Mouse (Mus musculus) embryonic fibroblast, embryonic 13.5 days (primary cell): ENCODE measurements around the gene Col25a1. TPM values are rescaled to one million over a fixed set of nuclear protein-coding genes. Genes with fewer than 3 reads are reported as not detected.

ENCODE experiments used
- H3K27ac ChIP-seq: 2 replicates; pipeline ENCODE4 v1.5.1; 2012; ENCODE audit warnings: low read length, control low read depth, inconsistent platforms; ENCODE audit not compliant: insufficient read depth
- H3K4me1 ChIP-seq: 2 replicates; pipeline ENCODE4 v1.6.1; 2011; ENCODE audit warnings: low read length; ENCODE audit not compliant: control insufficient read depth, insufficient read depth
- H3K4me3 ChIP-seq: 2 replicates; pipeline ENCODE4 v1.5.1; 2011; ENCODE audit warnings: mild to moderate bottlenecking, control low read depth, low read length; ENCODE audit not compliant: insufficient read depth
- CTCF ChIP-seq: IDR thresholded peaks from 2 replicates; pipeline ENCODE4 v1.5.1; 2011; ENCODE audit warnings: mild to moderate bottlenecking, control low read depth, low read length, moderate library complexity, borderline replicate concordance; ENCODE audit not compliant: insufficient read depth
- POLR2A ChIP-seq: IDR thresholded peaks from 2 replicates; pipeline ENCODE4 v1.6.1; 2011; ENCODE audit warnings: low read depth, mild to moderate bottlenecking, control low read depth, low read length, moderate library complexity
- polyA plus RNA-seq: library from polyadenylated mRNA; stranded (reverse); fragments of >200 nt; gene quantifications from 2 replicates; pipeline ENCODE4 v1.2.4, GENCODE M21; 2011; ENCODE audit warnings: low read depth; ENCODE audit not compliant: missing spikeins, insufficient read length

Col25a1 gene
- polyA plus RNA-seq, 1 experiment: 5.0 TPM

- Histone ChIP-seq H3K4me3 (no peak overlapping the region), H3K4me1 (no peaks in the 10 kb centered on the region), H3K27ac (no peak overlapping the region)
- TF ChIP-seq CTCF (no peak), POLR2A (no peak)
These were observed 199.3 kb downstream of the Col25a1 start for GRCm38 (mm10) chr3:130330556-130330950.

GRCm38 (mm10) chr3:130332347-130332913 is 201.1 kb downstream of the Col25a1 start:
- H3K4me3 ChIP-seq: no peak overlapping the region
- TF ChIP-seq CTCF: no peak
- TF ChIP-seq POLR2A: no peak
- H3K27ac ChIP-seq: no peak overlapping the region
- H3K4me1 ChIP-seq: no peaks in the 10 kb centered on the region; the same call in 1 of the 2 replicates

GRCm38 (mm10) chr3:130337857-130338256 is 206.6 kb downstream of the Col25a1 start:
- no peak overlapping the region for H3K4me3 ChIP-seq
- H3K4me1 ChIP-seq: peaks cover 2% of the 10 kb centered on the region; the same call in 1 of the 2 replicates
- H3K27ac ChIP-seq: no peak overlapping the region
- TF ChIP-seq POLR2A (no peak), CTCF (no peak)

GRCm38 (mm10) chr3:130338371-130338770 is 207.1 kb downstream of the Col25a1 start:
- Histone ChIP-seq H3K4me3 (no peak overlapping the region), H3K4me1 (peaks cover 2% of the 10 kb centered on the region; the same call in 1 of the 2 replicates), H3K27ac (no peak overlapping the region)
- TF ChIP-seq POLR2A (no peak), CTCF (no peak)

- TF ChIP-seq POLR2A (no peak), CTCF (no peak)
These were observed 218.9 kb downstream of the Col25a1 start for GRCm38 (mm10) chr3:130350161-130350560.

GRCm38 (mm10) chr3:130354399-130355039 is 223.2 kb downstream of the Col25a1 start:
- TF ChIP-seq CTCF (no peak), POLR2A (no peak)
- Histone ChIP-seq H3K4me1 (no peaks in the 10 kb centered on the region), H3K4me3 (no peak overlapping the region), H3K27ac (no peak overlapping the region)

More at GRCm38 (mm10) chr3:130350161-130350560, 218.9 kb downstream of the Col25a1 start:
- Histone ChIP-seq H3K4me3 (no peak overlapping the region), H3K4me1 (no peaks in the 10 kb centered on the region), H3K27ac (no peak overlapping the region)

GRCm38 (mm10) chr3:130356575-130357173 is 225.4 kb downstream of the Col25a1 start:
- Histone ChIP-seq H3K4me3 (no peak overlapping the region), H3K4me1 (no peaks in the 10 kb centered on the region), H3K27ac (no peak overlapping the region)
- TF ChIP-seq CTCF (no peak), POLR2A (no peak)

GRCm38 (mm10) chr3:130360813-130361212 is 229.5 kb downstream of the Col25a1 start:
- no peak overlapping the region for H3K27ac ChIP-seq
- TF ChIP-seq CTCF (no peak), POLR2A (no peak)
- no peaks in the 10 kb centered on the region for H3K4me1 ChIP-seq
- no peak overlapping the region for H3K4me3 ChIP-seq

GRCm38 (mm10) chr3:130361922-130362321 is 230.6 kb downstream of the Col25a1 start:
- TF ChIP-seq CTCF: no peak
- no peak for TF ChIP-seq POLR2A
- H3K4me3 ChIP-seq: no peak overlapping the region
- no peak overlapping the region for H3K27ac ChIP-seq
- no peaks in the 10 kb centered on the region for H3K4me1 ChIP-seq

- Histone ChIP-seq H3K4me3 (no peak overlapping the region), H3K27ac (no peak overlapping the region), H3K4me1 (no peaks in the 10 kb centered on the region)
- TF ChIP-seq POLR2A (no peak), CTCF (no peak)
These were observed 231.6 kb downstream of the Col25a1 start for GRCm38 (mm10) chr3:130362797-130363367.
